Mouse (Mus musculus) right cerebral cortex, postnatal 36 days (tissue): Measurements from ENCODE around the gene Ryr3.
A peak's percentile ranks its signal among the peaks of the same experiment; 100 is the strongest.

Experiments
- DNase-seq, 2 experiments: peaks; one replicate each; pipeline ENCODE4 v3.0.0; 2022; ENCODE audit warnings: low spot score in 2 of 2, mixed read lengths in 1 of 2

The Ryr3 gene

DNA sequence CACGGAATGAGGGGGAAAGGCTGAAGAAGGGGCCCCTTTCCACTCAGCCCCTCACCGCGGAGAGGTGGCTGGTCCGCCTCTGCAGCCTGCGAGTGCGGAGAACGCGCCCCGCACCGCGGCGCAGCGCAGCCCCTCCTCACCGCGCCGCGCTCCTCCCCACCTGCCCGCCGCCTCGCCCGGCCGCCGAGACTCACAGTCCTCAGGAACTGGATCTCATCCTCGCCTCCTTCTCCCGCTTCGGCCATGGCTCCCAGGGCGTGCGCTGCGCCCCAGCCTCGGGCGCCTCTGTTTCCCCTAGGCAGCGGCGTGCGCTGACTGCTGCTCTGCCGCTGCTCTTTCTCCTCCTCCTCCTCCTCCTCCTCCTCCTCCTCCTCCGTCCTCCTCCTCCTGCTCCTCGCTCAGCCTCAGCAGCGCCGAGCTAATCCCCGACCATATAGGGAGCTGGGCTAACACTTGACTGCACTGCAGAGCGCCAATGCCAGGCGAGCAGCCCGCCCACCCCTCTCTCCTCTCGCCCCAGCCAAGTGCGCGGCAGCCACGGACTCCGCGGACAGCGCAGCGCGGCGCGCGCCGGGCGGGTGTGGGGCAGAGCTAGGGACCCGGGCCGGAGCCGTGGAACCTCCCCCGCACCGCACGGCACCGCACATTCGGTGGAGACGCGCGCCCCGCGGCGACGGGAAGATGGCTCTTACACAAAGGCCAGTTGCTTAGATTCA is at the start of gene Ryr3:
Ryr3 (minus strand) TSS at position 351 of the 716 bp plus-strand sequence.
- DNase-seq: peak; percentile 61 to 74

DNA sequence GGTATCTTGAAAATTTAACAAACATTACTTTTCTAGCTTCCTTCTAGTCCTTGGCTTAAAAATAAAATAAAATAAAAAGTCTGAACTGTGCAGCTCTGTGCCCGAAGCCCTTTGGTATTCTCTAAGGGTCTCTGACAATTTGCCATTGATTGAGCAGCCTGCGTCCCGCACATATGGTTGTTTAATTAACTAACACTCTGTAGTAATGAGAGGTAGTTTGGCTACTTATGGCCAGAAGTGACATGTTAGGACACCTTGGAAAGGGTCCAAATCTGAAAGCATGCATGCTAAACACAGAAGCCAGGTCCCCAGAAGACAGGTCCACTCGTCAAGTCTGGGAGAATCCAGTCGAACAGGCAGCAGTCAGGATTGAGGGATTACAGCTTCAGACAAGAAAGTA is 22.0 kb upstream of the Ryr3 start:
- DNase-seq: no peak

DNA sequence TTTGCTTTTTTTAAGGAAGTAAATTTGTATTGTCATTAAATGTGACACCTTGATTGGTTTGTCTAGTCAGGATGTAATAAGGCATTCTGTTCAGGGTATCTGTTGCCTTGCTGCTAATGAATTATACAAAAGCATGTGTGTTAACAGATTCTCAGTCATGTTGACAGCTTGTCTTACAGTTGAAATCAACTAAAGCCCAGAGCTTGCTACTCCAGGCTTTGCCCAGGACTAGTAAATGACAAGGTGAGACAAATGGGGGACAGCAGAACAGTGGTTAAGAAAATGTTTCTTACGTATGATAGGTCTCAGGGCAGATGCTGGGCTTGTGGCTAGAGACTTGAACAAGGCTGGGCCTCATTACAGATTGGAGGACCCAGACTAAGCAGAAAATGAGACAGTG is 20.1 kb upstream of the Ryr3 start:
- no peak for DNase-seq

DNA sequence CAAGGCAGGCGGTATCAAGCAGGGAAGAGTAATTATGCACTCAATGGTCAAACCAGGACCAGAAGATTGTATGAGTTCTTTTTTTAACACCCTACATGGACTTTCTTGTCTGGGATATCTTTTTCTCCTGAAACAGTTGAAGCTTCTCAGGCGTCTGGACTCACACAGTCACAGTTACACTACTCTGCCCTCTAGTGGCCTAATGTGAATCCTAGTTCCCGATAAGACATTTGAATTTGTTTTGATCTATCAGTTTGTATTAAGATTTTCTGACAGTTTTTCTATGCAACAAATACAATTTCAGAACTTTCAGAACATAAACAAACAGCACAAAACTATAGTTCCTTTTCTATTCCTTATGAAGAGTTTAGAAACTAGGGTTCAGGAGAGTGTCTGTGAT is 17.7 kb upstream of the Ryr3 start:
- no peak for DNase-seq

DNA sequence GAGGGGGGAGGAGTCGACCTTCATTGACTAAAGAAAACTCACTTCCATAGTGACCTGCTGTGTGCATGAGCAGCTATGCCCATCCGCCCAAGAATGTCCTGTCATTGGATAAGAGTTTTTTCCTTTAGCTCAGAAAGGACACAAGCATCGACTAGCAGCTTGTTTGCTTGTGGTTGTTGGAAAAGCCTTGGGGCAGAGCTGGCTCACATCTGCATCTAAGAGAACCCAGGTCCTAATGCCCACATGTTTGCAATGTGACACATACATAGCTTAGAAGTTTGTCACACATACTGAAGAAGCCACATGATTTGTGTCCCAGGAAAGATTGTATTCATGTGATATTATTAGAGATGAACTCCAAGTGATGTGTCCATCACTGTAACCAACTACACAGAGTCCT is 16.5 kb upstream of the Ryr3 start:
- DNase-seq: no peak

DNA sequence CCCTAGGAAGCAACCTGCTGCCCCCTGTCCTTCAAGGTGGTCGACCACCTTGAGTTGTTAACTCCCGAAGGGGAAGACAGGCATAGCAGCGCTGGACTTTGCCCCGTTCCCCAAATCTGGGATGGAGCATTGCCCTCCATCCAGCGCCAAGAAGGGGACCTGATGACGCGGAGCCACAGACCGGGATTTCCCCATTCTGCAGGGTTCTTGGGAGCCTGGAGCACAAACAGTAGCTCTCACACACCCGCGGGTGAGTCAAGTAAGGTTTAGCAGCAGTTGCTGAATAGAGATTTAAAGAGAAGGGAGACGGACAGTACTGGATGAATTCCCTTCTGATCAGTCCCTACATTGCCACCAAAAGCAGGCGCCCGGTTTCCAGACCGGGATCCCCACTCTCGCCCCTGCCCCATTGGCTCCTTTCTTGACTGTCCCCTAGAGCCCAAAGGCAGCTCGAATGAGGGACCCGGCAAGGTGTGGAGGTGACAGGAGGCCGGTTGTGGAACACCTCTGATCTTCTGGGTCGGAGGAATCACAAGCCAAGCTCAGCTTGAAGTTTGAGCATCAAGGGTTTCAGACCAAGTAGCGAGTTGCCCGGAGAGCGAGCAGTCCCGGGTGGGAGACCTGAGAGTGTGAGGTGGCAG is 671 bp downstream of the Ryr3 start:
- DNase-seq: no peak

DNA sequence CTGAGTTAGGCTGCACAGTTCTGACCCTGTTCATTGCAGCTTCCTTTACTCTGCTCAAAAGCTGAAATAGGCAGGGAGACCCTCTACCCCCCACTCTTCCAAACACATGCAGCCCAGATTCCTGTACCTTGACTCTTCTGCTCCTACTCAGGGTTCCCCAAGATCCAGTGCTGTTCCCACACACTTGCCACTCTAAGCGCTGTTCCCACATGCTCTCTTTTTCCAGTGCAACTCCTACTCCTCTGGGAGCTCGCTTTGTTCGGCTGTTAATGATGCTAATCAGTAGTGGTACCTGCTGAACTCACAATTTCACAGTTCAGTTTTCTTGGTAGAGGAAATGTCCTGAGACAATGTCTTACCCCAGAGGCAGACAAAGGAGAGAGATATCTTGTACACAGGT is 6.9 kb downstream of the Ryr3 start:
- DNase-seq: no peak

DNA sequence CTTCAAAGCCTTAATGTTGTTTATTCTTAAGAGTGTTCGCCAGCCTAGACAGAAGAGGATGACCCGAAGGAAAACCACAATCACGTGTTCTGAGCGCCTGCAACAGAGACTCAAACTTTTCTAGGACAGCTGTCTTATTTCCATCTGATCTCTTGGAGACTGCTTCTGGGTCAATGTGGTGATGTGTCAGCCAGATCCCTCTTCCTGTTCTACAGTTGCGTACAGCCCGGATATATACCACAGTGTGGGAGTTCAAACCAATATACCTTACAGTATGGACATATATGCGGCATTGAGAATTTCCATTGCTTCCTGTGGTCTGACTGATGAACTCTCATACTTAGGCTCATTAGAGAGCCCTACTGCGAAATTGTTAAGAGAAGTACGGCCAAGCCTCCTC is 7.6 kb downstream of the Ryr3 start:
- DNase-seq: no peak

DNA sequence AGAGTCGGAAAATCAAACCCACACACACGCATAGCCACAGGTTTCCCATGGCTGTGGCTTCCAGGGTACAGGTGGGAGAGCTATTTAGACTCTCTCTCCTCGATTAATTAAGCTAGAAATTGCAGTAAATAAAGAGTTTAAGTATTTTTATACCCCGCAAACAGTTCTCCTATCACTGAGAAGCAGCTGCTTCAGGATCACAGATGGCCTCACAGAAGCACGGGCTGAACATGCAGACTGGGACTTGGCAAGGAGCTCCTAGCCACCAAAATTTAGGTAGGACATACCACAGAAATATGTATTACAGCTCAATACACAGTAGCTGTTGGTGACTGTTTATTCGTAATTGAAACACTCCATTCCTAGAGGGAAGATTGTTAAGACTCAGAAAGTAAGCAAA is 14.0 kb downstream of the Ryr3 start:
- peak in 1 of 2 experiments; percentile 21 for DNase-seq

DNA sequence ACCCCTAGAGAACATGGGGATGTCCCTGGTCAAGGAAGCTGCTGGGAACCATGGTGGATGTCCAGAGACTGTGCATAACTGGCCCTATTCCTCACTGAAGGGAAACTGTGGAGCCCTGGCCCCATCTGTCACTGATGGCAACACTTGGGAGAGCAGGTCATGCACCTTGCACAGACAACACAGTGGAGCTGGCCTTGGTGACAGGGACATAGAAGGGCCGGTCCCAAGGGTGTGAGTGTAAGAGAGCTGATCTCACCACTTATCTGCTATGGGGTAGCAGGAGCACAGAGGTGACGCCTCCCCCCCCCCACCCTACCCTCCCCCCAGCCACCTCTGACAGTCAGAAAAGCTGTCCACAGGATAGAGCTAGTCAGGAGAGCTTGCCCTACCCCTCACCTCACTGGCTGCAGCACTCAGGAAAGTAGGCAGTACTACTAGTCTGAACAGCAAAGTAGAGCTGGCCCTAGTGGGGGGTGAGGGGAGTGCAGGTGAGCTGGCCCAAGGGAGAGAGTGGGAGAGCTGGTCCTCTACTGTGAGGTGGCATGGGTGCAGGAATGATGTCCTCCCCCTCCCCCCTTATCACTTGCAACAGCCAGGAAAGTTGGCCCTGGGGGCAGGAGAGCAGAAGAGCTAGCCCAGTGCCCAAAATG is 17.7 kb downstream of the Ryr3 start:
- DNase-seq: no peak

DNA sequence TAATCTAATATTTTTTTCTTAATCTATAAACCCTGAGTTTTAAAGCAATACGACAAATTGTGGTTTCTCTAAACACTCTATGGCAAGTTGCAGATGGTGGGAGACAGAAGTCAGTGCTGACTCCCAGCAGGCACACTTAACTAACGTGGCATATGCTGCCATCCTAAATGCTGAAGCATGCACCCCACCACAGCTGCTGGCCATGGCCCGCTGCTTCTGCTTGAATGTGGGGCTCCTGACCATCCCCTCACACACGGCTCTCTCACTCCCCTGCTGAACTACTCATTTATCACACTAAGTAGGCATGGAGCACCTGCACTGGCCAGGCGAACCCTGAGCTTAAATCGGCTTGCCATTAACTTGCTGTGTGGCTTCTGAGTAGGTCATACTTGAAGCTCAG is 29.7 kb downstream of the Ryr3 start:
- no peak for DNase-seq

DNA sequence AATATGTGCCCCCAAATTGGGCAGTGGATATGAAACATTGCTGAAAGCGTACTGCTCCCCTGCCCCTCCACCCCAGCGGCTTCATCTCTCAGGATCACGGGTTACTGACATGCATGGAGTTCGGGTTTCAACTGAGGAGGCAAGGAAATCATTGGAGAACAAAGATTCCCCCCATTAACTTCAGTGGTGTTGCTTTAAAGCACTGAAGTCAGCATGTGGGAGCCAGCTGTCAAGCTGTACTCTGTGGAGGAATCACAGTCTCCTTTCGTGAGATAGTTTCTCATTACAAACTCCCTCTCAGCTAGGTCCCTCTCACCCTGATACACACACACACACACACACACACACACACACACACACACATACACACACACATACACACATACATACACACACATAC is 35.2 kb downstream of the Ryr3 start:
- no peak for DNase-seq

DNA sequence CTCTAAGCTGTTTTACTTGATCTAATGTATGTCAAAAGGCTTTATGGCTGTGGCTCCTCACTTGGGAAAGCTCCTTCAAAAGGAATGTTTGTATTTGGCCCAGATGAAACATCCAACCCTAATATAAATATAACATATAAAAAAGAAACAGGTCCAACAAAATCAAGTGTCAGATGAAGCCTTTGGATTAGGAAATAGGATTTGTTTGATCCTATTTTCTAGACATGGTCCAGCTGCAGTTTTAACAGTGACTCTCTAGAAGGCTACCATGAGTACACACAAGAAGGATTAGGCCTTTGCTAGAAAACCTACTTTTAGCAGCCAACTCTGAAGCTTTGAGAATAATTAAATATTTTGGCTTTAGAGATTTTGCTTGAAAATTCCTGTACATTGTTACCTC is 38.8 kb downstream of the Ryr3 start:
- no peak for DNase-seq

DNA sequence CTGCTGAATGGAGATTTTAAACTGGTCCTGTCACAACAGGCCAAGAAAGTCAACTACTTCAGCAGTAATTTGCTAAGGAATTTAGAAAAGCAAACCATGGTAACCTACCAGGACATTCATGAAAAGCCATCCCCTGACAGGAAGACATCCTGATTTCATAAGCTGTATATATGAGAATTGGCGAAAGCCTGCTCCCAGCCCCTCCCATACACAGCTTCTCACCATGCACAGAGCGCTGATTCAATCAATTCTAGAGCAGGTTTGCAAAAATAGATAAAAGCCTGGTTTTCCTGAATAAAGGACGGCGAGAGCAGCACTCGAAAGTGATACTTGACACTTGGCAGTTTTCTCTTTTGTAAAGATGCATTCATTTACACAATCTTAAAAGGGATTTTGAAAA is 40.6 kb downstream of the Ryr3 start:
- no peak for DNase-seq

DNA sequence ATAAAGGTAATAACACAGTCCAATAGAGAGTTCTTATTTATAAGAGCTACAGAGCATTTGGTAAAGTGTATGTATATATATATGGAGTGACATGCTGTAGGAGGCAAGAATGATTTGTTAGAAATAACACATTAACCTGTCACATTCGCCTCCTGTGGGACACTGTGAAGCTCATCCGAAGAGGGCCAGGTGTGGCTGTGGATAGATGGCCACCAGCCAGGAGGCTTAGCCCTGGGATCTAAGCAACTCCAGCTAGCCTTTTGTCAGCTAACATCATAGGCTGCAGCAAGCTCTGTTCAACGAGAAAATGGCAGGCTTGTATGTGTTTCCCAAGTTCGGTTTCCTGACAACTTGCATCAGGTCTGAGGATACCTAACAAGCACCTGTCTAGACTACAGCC is 48.8 kb downstream of the Ryr3 start:
- DNase-seq: no peak

DNA sequence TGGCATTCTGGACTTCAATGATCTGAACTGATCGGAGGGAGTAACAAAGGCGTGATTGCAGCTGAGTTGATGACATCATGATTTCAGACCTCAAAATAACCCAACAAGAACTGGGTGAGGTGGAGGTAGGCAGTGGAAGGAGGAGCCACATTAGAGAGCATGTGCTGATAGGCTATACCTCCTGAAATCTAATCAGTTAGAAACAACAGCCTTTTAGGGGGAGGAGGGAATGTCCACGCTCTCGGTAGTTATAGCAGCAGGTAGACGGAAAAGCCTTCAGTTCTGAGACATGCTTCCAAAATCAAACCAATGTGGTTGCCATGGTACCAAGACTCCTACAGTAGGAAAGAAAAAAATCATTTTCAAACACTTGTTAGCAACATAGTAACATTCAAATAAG is 55.4 kb downstream of the Ryr3 start:
- peak; percentile 8 to 37 for DNase-seq

DNA sequence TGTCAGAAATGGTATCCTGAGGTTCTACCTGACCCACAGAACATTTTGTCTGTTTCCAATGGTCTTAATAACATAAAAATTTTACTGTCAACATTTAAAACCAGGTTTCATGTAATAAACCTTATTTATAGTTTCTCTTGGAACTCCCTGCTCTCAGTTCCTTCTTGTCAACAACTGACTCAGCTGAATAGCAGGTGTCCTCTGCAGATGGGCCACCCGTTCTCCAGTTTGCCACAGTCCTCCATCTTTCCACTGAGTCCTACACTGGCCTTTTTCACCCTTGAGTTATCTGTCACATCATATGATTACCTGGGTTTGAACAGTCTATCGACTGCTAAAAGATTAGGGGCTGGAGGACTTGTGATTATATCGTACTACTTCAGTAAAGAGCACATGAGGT is 79.1 kb downstream of the Ryr3 start:
- DNase-seq: no peak

DNA sequence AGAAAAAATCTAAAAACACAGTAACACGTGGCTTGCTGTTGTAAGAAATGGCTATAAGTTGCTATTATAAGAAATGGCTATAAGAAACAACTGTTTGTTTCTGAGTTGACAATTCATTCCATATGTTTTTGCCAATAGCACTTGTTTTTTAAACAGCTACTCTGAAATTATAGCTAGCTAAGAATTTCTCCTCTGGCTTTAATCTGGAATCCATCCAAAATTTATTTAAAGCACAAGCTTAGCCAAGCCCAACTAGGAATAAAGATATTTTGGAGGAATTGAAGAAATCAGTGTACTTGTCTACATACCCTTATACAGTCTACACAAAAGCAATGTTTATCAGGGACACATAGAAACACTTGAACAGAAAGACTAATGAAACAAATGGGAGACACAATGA is 93.4 kb downstream of the Ryr3 start:
- DNase-seq: no peak

DNA sequence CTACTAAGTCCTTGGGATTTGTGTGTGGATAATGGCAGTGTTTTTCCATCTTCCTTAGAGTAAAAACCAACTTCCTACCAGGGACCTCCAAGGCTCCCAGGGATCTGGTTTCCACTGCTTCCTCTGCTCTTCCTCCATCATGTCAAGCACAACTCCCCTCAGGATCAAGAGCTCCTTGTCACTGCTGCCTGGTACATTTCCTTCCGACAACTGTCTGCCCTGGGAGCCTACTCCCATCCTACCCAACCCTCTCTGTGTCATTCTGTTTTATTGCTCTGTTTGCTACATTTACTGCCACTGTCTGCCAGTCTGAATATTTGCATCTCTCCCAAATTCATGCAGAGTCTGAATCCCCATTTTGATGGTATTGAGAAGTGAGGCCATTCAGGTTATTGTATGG is 97.8 kb downstream of the Ryr3 start:
- no peak for DNase-seq

DNA sequence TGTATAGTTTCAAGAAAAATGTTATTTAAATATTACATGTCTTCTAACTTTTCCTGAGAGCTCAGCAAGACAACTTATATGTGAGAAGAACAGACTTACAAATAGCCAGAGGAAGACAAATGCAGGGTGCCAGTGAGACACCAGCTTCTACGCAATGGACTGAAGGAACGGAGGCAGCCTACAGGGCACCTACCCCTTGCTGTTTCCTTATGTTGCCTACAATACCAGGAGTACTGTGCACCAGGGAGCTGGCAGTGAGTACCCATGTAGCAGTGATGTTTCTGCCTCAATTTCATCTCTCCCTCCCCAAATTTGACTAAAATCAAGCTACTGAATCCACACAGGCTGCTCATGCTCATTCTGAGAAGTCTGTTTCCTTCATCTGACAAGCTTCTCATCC is 100.1 kb downstream of the Ryr3 start:
- DNase-seq: no peak

DNA sequence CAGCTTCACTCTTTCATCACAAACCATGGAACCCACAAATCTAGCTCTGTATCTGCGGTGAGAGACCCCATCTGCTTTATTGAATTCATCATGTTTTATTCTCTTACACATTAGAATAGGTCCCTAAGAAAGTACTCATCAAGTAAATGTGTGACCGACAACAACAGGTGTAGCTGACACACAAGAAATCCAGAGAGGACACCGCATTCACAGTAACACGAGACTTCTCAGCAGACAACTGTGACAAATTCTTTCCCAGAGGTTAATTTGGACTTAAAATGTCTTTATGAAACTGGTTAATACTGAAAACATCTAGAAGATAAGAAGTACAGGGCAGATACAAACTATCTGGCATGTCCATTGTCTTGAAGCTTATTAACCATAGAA is 101.0 kb downstream of the Ryr3 start:
- DNase-seq: no peak

DNA sequence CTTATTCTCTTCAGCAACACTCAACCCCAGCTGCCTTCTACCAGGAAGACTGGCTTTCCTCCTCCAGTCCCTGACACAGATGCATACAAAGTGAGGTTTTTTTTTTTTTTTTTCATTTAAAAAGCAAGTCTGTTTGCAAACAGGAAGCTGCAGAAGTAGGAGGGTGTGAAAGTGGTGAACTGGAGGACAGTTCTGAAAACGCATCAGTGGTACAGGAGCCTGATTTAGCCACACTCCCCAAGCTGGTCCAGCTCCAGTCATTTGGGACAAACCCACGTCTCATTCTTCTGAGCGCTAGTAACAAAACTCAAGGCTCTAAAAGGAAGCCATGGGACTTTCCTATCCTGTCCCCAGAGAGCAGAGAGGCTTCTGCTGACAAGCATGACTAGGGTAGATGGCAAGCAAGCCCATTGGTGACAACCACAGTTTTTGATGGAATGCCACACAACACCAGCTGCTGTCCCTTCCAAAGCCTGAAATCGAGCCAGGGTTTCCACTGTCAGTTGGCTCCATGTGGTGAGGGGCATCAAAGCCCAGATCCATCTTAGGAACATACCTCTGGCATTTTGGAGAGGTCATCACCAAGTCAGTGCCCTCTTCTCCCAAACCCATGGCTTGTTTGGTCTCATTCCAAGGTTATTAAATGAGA is 101.5 kb downstream of the Ryr3 start:
- DNase-seq: peak; percentile 7 to 50

DNA sequence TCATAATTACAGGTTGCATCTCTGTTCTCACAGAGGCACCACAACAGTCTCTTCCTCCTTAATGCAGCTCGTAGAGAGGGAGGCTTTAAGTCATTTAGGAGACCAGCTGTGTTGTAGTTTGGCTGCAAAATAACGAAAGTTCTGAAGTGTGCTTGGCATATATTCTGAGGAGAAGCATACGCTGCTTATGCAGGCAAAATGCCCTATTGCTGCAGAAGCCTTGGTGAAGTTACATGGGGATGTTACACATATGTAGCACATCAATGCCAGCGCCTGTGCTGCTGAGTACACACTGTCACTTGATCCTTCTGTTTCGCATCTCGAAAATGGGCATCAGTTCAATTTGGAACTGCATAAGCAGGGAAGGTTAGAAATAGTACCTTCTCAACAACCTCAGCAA is 112.3 kb downstream of the Ryr3 start:
- peak in 1 of 2 experiments; percentile 8 for DNase-seq
